Mouse (Mus musculus) cortical plate, adult 2 months (tissue): ENCODE measurements around the gene Sumo2.

Experiments used
- CTCF ChIP-seq: fragments of 200-500 bp; IDR thresholded peaks from 2 replicates; pipeline ENCODE4 v1.5.1; 2011; ENCODE audit warnings: mild to moderate bottlenecking, control low read depth, low read length; ENCODE audit not compliant: insufficient read depth; ENCODE audit errors: extremely low read depth
- POLR2A ChIP-seq: fragments of 200-500 bp; IDR thresholded peaks from 2 replicates; pipeline ENCODE4 v1.6.1; 2011; ENCODE audit warnings: mild to moderate bottlenecking, low read length, control low read depth; ENCODE audit not compliant: insufficient read depth; ENCODE audit errors: extremely low read depth

GRCm38 (mm10) chr11:115490441-115491355 is 45.4 kb downstream of the Sumo2 start:
- TF ChIP-seq CTCF (no peak), POLR2A (no peak)
